9 mouse cellular contexts compared by ENCODE assay signal in genomic region chr7:28386007-28386406, GRCm38 (mm10). TPM values are rescaled to one million over a fixed set of nuclear protein-coding genes. Genes with fewer than 3 reads are reported as not detected.
A peak's percentile ranks its signal among the peaks of the same experiment; 100 is the strongest.
DNase-seq lines count a peak whose midpoint lies in the region; ATAC-seq and TF ChIP-seq lines count a peak whose summit lies in the region.
"Had no signal": no experiment of that assay in that cellular context is flagged by ENCODE, and none has a peak within 500 bp of the region (broad histone marks: within the 10 kb centered on the region; RNA-seq: fewer than 3 reads in every experiment).

No protein-coding gene starts in this region.

- no peak overlapping the region for H3K9ac ChIP-seq in forebrain, embryonic 16.5 days (replicated peaks; ENCODE audit: low read depth, low read length)
- H3K9ac ChIP-seq in forebrain, embryonic 11.5 days (ENCODE audit: low read length), result no peak overlapping the region
- no peak overlapping the region for H3K9ac ChIP-seq in stomach, postnatal 0 days (ENCODE audit: low read length)
- H3K9ac ChIP-seq: limb, embryonic 13.5 days had no signal

- H3K4me3 ChIP-seq in forebrain, embryonic 16.5 days (replicated peaks; ENCODE audit: low read length), result no peak overlapping the region
- no peak overlapping the region for H3K4me3 ChIP-seq in forebrain, embryonic 11.5 days (ENCODE audit: low read depth, low read length)
- no peak overlapping the region for H3K4me3 ChIP-seq in thymus, adult 2 months (ENCODE audit: control insufficient read depth, insufficient read depth, low read length)
- no peak overlapping the region for H3K4me3 ChIP-seq in stomach, postnatal 0 days (ENCODE audit: low read depth, low read length)
- H3K4me3 ChIP-seq: limb, embryonic 13.5 days had no signal

- no peak for DNase-seq in forebrain, embryonic 11.5 days (ENCODE audit: low spot score)
- peak; percentile 26 for DNase-seq in thymus, adult 2 months
- DNase-seq in thymus, postnatal 0 days (ENCODE audit: low spot score), result no peak
- DNase-seq in lung, adult 18-20 months, result peak; percentile 80 to 82
- DNase-seq in stomach, postnatal 0 days (ENCODE audit: low spot score), result no peak
- no peak for DNase-seq in cerebellum, adult 9-10 months
- no peak for DNase-seq in adrenal gland, postnatal 10 days

- TF ChIP-seq CTCF in thymus, adult 2 months (IDR thresholded peaks at IDR 0.05; ENCODE audit: borderline replicate concordance, control insufficient read depth, extremely low read depth, insufficient read depth, low read length, poor library complexity), result no peak
- TF ChIP-seq CTCF in stomach, postnatal 0 days (IDR thresholded peaks at IDR 0.05; ENCODE audit: low read depth), result no peak

- H3K9me3 ChIP-seq in forebrain, embryonic 16.5 days (ENCODE audit: control insufficient read depth, low read length), result no peaks in the 10 kb centered on the region
- H3K9me3 ChIP-seq in forebrain, embryonic 11.5 days (ENCODE audit: control insufficient read depth, low read length), result no peaks in the 10 kb centered on the region
- H3K9me3 ChIP-seq in stomach, postnatal 0 days (ENCODE audit: control insufficient read depth, low read length), result no peaks in the 10 kb centered on the region
- H3K9me3 ChIP-seq: limb, embryonic 13.5 days had no signal

- no peak for TF ChIP-seq POLR2A in thymus, adult 2 months (IDR thresholded peaks at IDR 0.05; ENCODE audit: control insufficient read depth, extremely low read depth, insufficient read depth, low read length, poor library complexity)

- TF ChIP-seq EP300 in stomach, postnatal 0 days (optimal IDR thresholded peaks at IDR 0.05), result no peak

- H3K4me1 ChIP-seq in forebrain, embryonic 16.5 days (replicated peaks; ENCODE audit: control insufficient read depth, insufficient read depth, low read length), result peaks cover 17% of the 10 kb centered on the region
- H3K4me1 ChIP-seq in forebrain, embryonic 11.5 days (replicated peaks; ENCODE audit: control insufficient read depth, insufficient read depth, low read length), result peaks cover 8% of the 10 kb centered on the region; the same call in 1 of the 2 replicates
- H3K4me1 ChIP-seq in thymus, adult 2 months (replicated peaks; ENCODE audit: control insufficient read depth, insufficient read depth, low read length), result peaks cover 48% of the 10 kb centered on the region
- H3K4me1 ChIP-seq in stomach, postnatal 0 days (replicated peaks; ENCODE audit: control insufficient read depth, insufficient read depth), result peaks cover 8% of the 10 kb centered on the region; the same call in 1 of the 2 replicates

- 89% methylated on average over 7 of the region's 7 CpGs for WGBS in forebrain, embryonic 16.5 days
- 88% methylated on average over 7 of the region's 7 CpGs for WGBS in forebrain, embryonic 11.5 days
- 66% methylated on average over 7 of the region's 7 CpGs for WGBS in thymus, adult 2 months
- 76% methylated on average over 7 of the region's 7 CpGs for WGBS in stomach, postnatal 0 days

- H3K27ac ChIP-seq in forebrain, embryonic 16.5 days (ENCODE audit: low read length), result no peak overlapping the region
- no peak overlapping the region for H3K27ac ChIP-seq in forebrain, embryonic 11.5 days (ENCODE audit: low read depth, low read length)
- peak overlapping the region; percentile 98 for H3K27ac ChIP-seq in thymus, adult 2 months (ENCODE audit: control insufficient read depth, insufficient read depth, low read length)
- H3K27ac ChIP-seq in stomach, postnatal 0 days (replicated peaks), result peak overlapping the region; percentile 65
- H3K27ac ChIP-seq: limb, embryonic 13.5 days had no signal

- ATAC-seq in forebrain, embryonic 16.5 days, result 0 out of 2 replicates have a peak, but pooled peaks have one; percentile 19
- no peak for ATAC-seq in forebrain, embryonic 11.5 days (replicated peaks; ENCODE audit: low FRiP score)
- no peak for ATAC-seq in stomach, postnatal 0 days (ENCODE audit: low FRiP score, low TSS enrichment)

- H3K27me3 ChIP-seq in forebrain, embryonic 16.5 days (replicated peaks; ENCODE audit: control insufficient read depth, insufficient read depth, low read length), result no peaks in the 10 kb centered on the region
- H3K27me3 ChIP-seq in forebrain, embryonic 11.5 days (ENCODE audit: control insufficient read depth, insufficient read depth, low read length), result no peaks in the 10 kb centered on the region
- H3K27me3 ChIP-seq in thymus, adult 2 months (ENCODE audit: control insufficient read depth, insufficient read depth, low read length), result no peaks in the 10 kb centered on the region
- H3K27me3 ChIP-seq in stomach, postnatal 0 days (ENCODE audit: control insufficient read depth, insufficient read depth, low read length), result no peaks in the 10 kb centered on the region
- H3K27me3 ChIP-seq: limb, embryonic 13.5 days had no signal

- H3K36me3 ChIP-seq in forebrain, embryonic 16.5 days (ENCODE audit: control insufficient read depth, insufficient read depth), result peaks cover 18% of the 10 kb centered on the region
- peaks cover 7% of the 10 kb centered on the region; the same call in 1 of the 2 replicates for H3K36me3 ChIP-seq in forebrain, embryonic 11.5 days (ENCODE audit: control insufficient read depth, insufficient read depth, low read length)
- peaks cover 6% of the 10 kb centered on the region; the same call in 1 of the 2 replicates for H3K36me3 ChIP-seq in thymus, adult 2 months (ENCODE audit: control insufficient read depth, insufficient read depth, low read length)
- H3K36me3 ChIP-seq in stomach, postnatal 0 days (ENCODE audit: control insufficient read depth, insufficient read depth, low read length), result peaks cover 3% of the 10 kb centered on the region; the same call in 1 of the 2 replicates

- H3K4me2 ChIP-seq in forebrain, embryonic 16.5 days (ENCODE audit: low read length), result no peak overlapping the region
- no peak overlapping the region for H3K4me2 ChIP-seq in forebrain, embryonic 11.5 days (ENCODE audit: low read depth, low read length, severe bottlenecking)
- no peak overlapping the region for H3K4me2 ChIP-seq in stomach, postnatal 0 days (replicated peaks; ENCODE audit: low read depth)
- H3K4me2 ChIP-seq: limb, embryonic 13.5 days had no signal

RNA-seq across cellular contexts. Expression of gene Zfp36, which starts 6.0 kb away (rescaled TPM):
- polyA plus RNA-seq in forebrain, embryonic 16.5 days (2015; fragmentation: Nextera tagmentation; extraction: Ambion mirVana), result 6.5 and 6.7 TPM in 2 replicates
- polyA plus RNA-seq in forebrain, embryonic 11.5 days (2014; fragmentation: Nextera tagmentation; extraction: Ambion mirVana), result 4.5 and 5.2 TPM in 2 replicates
- 152 and 159 TPM in 2 replicates for polyA plus RNA-seq in thymus, adult 2 months (2012; rRNA removed)
- 70.6 and 72.0 TPM in 2 replicates for polyA plus RNA-seq in thymus, postnatal 0 days (2015; fragmentation: Nextera tagmentation; extraction: Ambion mirVana)
- 29.1 and 29.4 TPM in 2 replicates for polyA plus RNA-seq in stomach, postnatal 0 days (2015; fragmentation: Nextera tagmentation; extraction: Ambion mirVana)
- total RNA-seq in adrenal gland, postnatal 10 days (2021), result 10 to 100 TPM; 11.4 to 27.2 TPM

RNA-seq across cellular contexts. Expression of gene Med29, which starts 6.5 kb away (rescaled TPM):
- 39.9 and 40.2 TPM in 2 replicates for polyA plus RNA-seq in forebrain, embryonic 16.5 days (2015; fragmentation: Nextera tagmentation; extraction: Ambion mirVana)
- polyA plus RNA-seq in forebrain, embryonic 11.5 days (2014; fragmentation: Nextera tagmentation; extraction: Ambion mirVana), result 40.1 and 46.1 TPM in 2 replicates
- 56.0 and 65.3 TPM in 2 replicates for polyA plus RNA-seq in thymus, adult 2 months (2012; rRNA removed)
- polyA plus RNA-seq in thymus, postnatal 0 days (2015; fragmentation: Nextera tagmentation; extraction: Ambion mirVana), result 42.0 and 42.5 TPM in 2 replicates
- polyA plus RNA-seq in stomach, postnatal 0 days (2015; fragmentation: Nextera tagmentation; extraction: Ambion mirVana), result 27.5 and 28.3 TPM in 2 replicates
- total RNA-seq in adrenal gland, postnatal 10 days (2021), result 10 to 100 TPM; 19.8 to 25.9 TPM

RNA-seq across cellular contexts. Expression of gene Paf1, which starts 6.7 kb away (rescaled TPM):
- polyA plus RNA-seq in forebrain, embryonic 16.5 days (2015; fragmentation: Nextera tagmentation; extraction: Ambion mirVana), result 107 and 111 TPM in 2 replicates
- polyA plus RNA-seq in forebrain, embryonic 11.5 days (2014; fragmentation: Nextera tagmentation; extraction: Ambion mirVana), result 82.0 and 82.9 TPM in 2 replicates
- 146 and 182 TPM in 2 replicates for polyA plus RNA-seq in thymus, adult 2 months (2012; rRNA removed)
- polyA plus RNA-seq in thymus, postnatal 0 days (2015; fragmentation: Nextera tagmentation; extraction: Ambion mirVana), result 59.3 and 64.0 TPM in 2 replicates
- 35.9 and 38.6 TPM in 2 replicates for polyA plus RNA-seq in stomach, postnatal 0 days (2015; fragmentation: Nextera tagmentation; extraction: Ambion mirVana)
- total RNA-seq in adrenal gland, postnatal 10 days (2021), result 10 to 100 TPM; 56.5 to 59.2 TPM

RNA-seq across cellular contexts. Expression of gene Plekhg2, which starts 13.6 kb away (rescaled TPM):
- 40.7 and 50.8 TPM in 2 replicates for polyA plus RNA-seq in forebrain, embryonic 16.5 days (2015; fragmentation: Nextera tagmentation; extraction: Ambion mirVana)
- 81.2 and 81.3 TPM in 2 replicates for polyA plus RNA-seq in forebrain, embryonic 11.5 days (2014; fragmentation: Nextera tagmentation; extraction: Ambion mirVana)
- polyA plus RNA-seq in thymus, adult 2 months (2012; rRNA removed), result 187 and 211 TPM in 2 replicates
- 35.4 and 49.6 TPM in 2 replicates for polyA plus RNA-seq in thymus, postnatal 0 days (2015; fragmentation: Nextera tagmentation; extraction: Ambion mirVana)
- polyA plus RNA-seq in stomach, postnatal 0 days (2015; fragmentation: Nextera tagmentation; extraction: Ambion mirVana), result 13.4 and 15.1 TPM in 2 replicates
- total RNA-seq in adrenal gland, postnatal 10 days (2021), result 10 to 100 TPM; 27.9 to 37.0 TPM

RNA-seq across cellular contexts. Expression of gene Rps16, which starts 35.6 kb away (rescaled TPM):
- polyA plus RNA-seq in forebrain, embryonic 16.5 days (2015; fragmentation: Nextera tagmentation; extraction: Ambion mirVana), result 464 and 494 TPM in 2 replicates
- 727 and 782 TPM in 2 replicates for polyA plus RNA-seq in forebrain, embryonic 11.5 days (2014; fragmentation: Nextera tagmentation; extraction: Ambion mirVana)
- polyA plus RNA-seq in thymus, adult 2 months (2012; rRNA removed), result 1,733 and 1,891 TPM in 2 replicates
- 1,689 and 1,723 TPM in 2 replicates for polyA plus RNA-seq in thymus, postnatal 0 days (2015; fragmentation: Nextera tagmentation; extraction: Ambion mirVana)
- polyA plus RNA-seq in stomach, postnatal 0 days (2015; fragmentation: Nextera tagmentation; extraction: Ambion mirVana), result 880 and 955 TPM in 2 replicates
- 1,000 to 10,000 TPM; 1,220 to 1,241 TPM for total RNA-seq in adrenal gland, postnatal 10 days (2021)

Comparison
In these comparisons a context has a peak if more than half of its experiments do, and no peak if none do; other contexts are left out.
1. DNase-seq: peak in thymus, adult 2 months (single experiment) and lung, adult 18-20 months (2 of 2); none in forebrain, embryonic 11.5 days (single experiment), thymus, postnatal 0 days (single experiment), stomach, postnatal 0 days (single experiment), cerebellum, adult 9-10 months (single experiment) and adrenal gland, postnatal 10 days (single experiment).
2. H3K27ac ChIP-seq: peak in thymus, adult 2 months (single experiment) and stomach, postnatal 0 days (single experiment); none in forebrain, embryonic 16.5 days (single experiment) and forebrain, embryonic 11.5 days (single experiment).